Mouse (Mus musculus): ENCODE data around the gene Kars. TPM values are rescaled to one million over a fixed set of nuclear protein-coding genes. Genes with fewer than 3 reads are reported as not detected.

The Kars gene
- total RNA-seq (2021) (100 to 1,000 TPM; 100 to 111 TPM), polyA plus RNA-seq (2012; rRNA removed) (46.0 and 67.2 TPM in 2 replicates)
- long read RNA-seq, transcript Kars-201 (14 exons, 2,008 nt): major isoform, 38 of 75 reads
- long read RNA-seq, transcript Kars-202 (15 exons, 2,131 nt): minor isoform, 15 of 75 reads
- long read RNA-seq, partial matches to known transcripts: 19 of 75 reads
- long read RNA-seq, other reads (novel, unspliced or antisense): 2 of 75 reads

DNA sequence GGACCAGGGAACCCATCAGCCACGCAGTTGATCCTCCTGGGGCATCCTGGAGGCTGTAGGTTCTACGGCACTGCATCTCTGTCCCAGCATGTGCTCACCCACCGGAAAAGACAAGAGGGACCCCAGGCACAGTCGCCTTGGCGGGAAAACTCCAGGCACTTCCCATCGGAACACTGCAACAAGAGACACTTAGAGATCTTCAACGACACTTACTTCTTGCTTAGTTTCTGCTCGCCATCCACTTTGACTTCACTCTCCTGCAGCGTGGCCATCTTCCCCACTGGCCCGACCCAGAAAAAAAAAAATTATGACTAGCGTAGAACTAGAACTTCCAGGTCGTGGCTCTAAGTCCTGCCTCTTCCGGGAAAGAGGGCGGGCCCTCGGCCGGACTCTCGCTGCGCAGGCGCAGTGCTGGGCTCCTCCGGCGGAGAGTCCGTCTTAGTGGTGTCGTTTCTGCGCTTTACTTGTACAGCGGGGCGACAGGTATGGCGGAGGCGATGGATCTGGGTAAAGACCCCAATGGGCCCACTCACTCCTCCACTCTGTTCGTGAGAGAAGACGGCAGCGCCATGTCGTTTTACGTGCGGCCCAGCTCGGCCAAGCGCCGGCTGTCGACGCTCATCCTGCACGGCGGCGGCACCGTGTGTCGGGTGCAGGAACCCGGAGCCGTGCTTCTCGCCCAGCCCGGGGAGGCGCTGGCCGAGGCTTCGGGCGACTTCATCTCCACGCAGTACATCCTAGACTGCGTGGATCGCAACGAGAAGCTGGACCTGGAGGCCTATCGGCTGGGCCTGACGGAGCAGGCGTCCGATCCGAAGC lies at the start of gene Kars, which contains the start of gene Terf2ip:
Gene Kars, minus strand, starts transcription at position 327 of the 819 bp plus-strand sequence.
Gene Terf2ip, plus strand, starts transcription at position 402 of the 819 bp plus-strand sequence.
- peak within 1 kb of the TSS; percentile 86 for H3K27ac ChIP-seq
- TF ChIP-seq POLR2A (IDR thresholded peaks at IDR 0.05; ENCODE audit: insufficient read depth, low read depth, low read length) (peak; percentile 95), EP300 (IDR thresholded peaks at IDR 0.05; ENCODE audit: insufficient read depth, low read depth, low read length) (peak; percentile 53; the same call in 1 of the 2 replicates), CTCF (IDR thresholded peaks at IDR 0.05) (no peak)
- under 1% methylated on average over 61 of the region's 61 CpGs for WGBS

DNA sequence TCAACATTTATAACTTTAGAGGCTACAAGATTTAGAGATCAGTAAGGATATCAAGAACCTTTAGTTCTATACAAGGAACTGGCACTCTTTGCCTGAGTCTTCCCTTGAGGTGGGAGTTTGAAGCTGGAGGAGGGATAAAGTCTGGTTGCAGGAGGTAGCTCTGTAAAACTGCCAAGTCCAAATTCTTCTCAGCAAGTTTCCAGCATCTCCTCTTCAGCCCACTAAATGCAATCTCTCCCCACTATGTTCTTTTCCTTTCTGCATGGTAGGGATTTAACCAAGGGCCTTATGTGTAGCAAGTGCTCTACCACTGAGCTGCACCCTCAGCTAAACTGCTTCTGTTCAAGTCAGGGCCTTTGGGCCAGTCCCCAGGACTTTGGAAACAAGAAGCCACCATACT lies 43.3 kb upstream of the Kars start:
- intact Hi-C loops (cut with DNase I): no loop called here
- no peaks in the 10 kb centered on the region for H3K36me3 ChIP-seq (ENCODE audit: control insufficient read depth, insufficient read depth, low read length)

More for the DNA sequence above, at the start of gene Kars, which contains the start of gene Terf2ip:
- intact Hi-C loops (cut with DNase I): loop anchor here (1.0 kb wide), 1 partner anchor 18 kb away; no protein-coding TSS in a partner anchor
- DNase-seq: peak; percentile 95 to 96
- peaks cover 3% of the 10 kb centered on the region; the same call in 1 of the 2 replicates for H3K36me3 ChIP-seq (ENCODE audit: control insufficient read depth, insufficient read depth, low read length)
- peaks cover 5% of the 10 kb centered on the region for H3K4me1 ChIP-seq (ENCODE audit: control insufficient read depth, insufficient read depth, low read length)
- H3K4me3 ChIP-seq: peak within 1 kb of the TSS; percentile 100
- peak within 1 kb of the TSS; percentile 82 for H3K9ac ChIP-seq (ENCODE audit: low read depth, low read length)
- no peaks in the 10 kb centered on the region for H3K27me3 ChIP-seq (ENCODE audit: control insufficient read depth, insufficient read depth, low read length)
- H3K79me2 ChIP-seq (replicated peaks; ENCODE audit: control insufficient read depth, insufficient read depth, low read length): peaks cover 4% of the 10 kb centered on the region

DNA sequence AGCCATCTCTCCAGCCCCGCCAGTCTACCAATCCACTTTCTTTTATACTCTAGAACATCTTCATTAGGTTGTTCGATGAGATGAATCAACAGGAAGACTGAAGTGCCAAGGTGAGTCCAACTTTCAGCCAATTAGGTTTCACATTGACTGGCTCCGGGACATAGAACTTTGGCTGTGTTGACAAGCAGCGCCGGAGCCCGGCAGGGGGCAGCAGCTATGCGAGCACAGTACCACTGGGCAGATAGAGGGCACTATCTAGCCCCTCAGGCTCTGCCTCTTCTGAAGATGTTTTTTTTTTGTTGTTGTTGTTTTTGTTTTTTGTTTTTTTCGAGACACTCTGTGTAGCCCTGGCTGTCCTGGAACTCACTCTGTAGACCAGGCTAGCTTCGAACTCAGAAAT lies 40.4 kb upstream of the Kars start:
- Histone ChIP-seq H3K4me3 (no peak overlapping the region), H3K27me3 (ENCODE audit: control insufficient read depth, insufficient read depth, low read length) (peaks cover 2% of the 10 kb centered on the region; the same call in 1 of the 2 replicates), H3K36me3 (ENCODE audit: control insufficient read depth, insufficient read depth, low read length) (no peaks in the 10 kb centered on the region), H3K9ac (ENCODE audit: low read depth, low read length) (no peak overlapping the region), H3K4me1 (ENCODE audit: control insufficient read depth, insufficient read depth, low read length) (no peaks in the 10 kb centered on the region), H3K79me2 (replicated peaks; ENCODE audit: control insufficient read depth, insufficient read depth, low read length) (no peaks in the 10 kb centered on the region), H3K27ac (no peak overlapping the region)
- DNase-seq: no peak
- intact Hi-C loops (cut with DNase I): no loop called here
- TF ChIP-seq POLR2A (IDR thresholded peaks at IDR 0.05; ENCODE audit: insufficient read depth, low read depth, low read length) (no peak), CTCF (IDR thresholded peaks at IDR 0.05) (no peak; the same call in 1 of the 2 replicates), EP300 (IDR thresholded peaks at IDR 0.05; ENCODE audit: insufficient read depth, low read depth, low read length) (no peak)
- 65% methylated on average over 9 of the region's 9 CpGs for WGBS

More for the DNA sequence above, 43.3 kb upstream of the Kars start:
- Histone ChIP-seq H3K4me3 (no peak overlapping the region), H3K27me3 (ENCODE audit: control insufficient read depth, insufficient read depth, low read length) (peaks cover 3% of the 10 kb centered on the region; the same call in 1 of the 2 replicates), H3K4me1 (ENCODE audit: control insufficient read depth, insufficient read depth, low read length) (no peaks in the 10 kb centered on the region), H3K27ac (no peak overlapping the region), H3K9ac (ENCODE audit: low read depth, low read length) (no peak overlapping the region), H3K79me2 (replicated peaks; ENCODE audit: control insufficient read depth, insufficient read depth, low read length) (no peaks in the 10 kb centered on the region)
- no peak for DNase-seq
- TF ChIP-seq EP300 (IDR thresholded peaks at IDR 0.05; ENCODE audit: insufficient read depth, low read depth, low read length): no peak
- no peak for TF ChIP-seq CTCF (IDR thresholded peaks at IDR 0.05)
- TF ChIP-seq POLR2A (IDR thresholded peaks at IDR 0.05; ENCODE audit: insufficient read depth, low read depth, low read length): no peak

DNA sequence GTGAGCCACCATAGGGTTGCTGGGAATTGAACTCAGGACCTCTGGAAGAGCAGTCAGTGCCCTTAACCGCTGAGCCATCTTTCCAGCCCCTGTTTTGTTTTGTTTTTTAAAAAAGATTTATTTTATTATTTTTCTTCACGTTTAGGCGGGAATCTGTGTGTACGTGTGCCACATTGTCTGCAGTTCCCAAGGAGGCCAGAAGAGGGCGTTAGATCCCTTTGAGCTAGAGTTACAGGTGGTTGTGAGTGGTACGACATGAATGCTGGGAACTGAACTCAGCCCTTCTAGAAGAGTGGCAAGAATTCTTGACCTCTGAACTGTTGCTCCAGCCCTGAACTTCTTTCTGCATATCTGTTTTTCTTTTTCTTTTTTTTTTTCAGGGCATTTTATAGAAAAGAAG lies 38.9 kb upstream of the Kars start:
- intact Hi-C loops (cut with DNase I): loop anchor here (5.0 kb wide), 3 partner anchors 922 to 1582 kb away; no protein-coding TSS in a partner anchor
- Histone ChIP-seq H3K9ac (ENCODE audit: low read depth, low read length) (no peak overlapping the region), H3K27ac (no peak overlapping the region), H3K27me3 (ENCODE audit: control insufficient read depth, insufficient read depth, low read length) (no peaks in the 10 kb centered on the region), H3K79me2 (replicated peaks; ENCODE audit: control insufficient read depth, insufficient read depth, low read length) (no peaks in the 10 kb centered on the region), H3K36me3 (ENCODE audit: control insufficient read depth, insufficient read depth, low read length) (no peaks in the 10 kb centered on the region), H3K4me3 (no peak overlapping the region), H3K4me1 (ENCODE audit: control insufficient read depth, insufficient read depth, low read length) (no peaks in the 10 kb centered on the region)
- DNase-seq: no peak
- TF ChIP-seq CTCF (IDR thresholded peaks at IDR 0.05): 0 out of 2 replicates have a peak, but pooled peaks have one; percentile 8
- TF ChIP-seq POLR2A (IDR thresholded peaks at IDR 0.05; ENCODE audit: insufficient read depth, low read depth, low read length): no peak
- TF ChIP-seq EP300 (IDR thresholded peaks at IDR 0.05; ENCODE audit: insufficient read depth, low read depth, low read length): no peak
- 74% methylated on average over 6 of the region's 6 CpGs for WGBS

DNA sequence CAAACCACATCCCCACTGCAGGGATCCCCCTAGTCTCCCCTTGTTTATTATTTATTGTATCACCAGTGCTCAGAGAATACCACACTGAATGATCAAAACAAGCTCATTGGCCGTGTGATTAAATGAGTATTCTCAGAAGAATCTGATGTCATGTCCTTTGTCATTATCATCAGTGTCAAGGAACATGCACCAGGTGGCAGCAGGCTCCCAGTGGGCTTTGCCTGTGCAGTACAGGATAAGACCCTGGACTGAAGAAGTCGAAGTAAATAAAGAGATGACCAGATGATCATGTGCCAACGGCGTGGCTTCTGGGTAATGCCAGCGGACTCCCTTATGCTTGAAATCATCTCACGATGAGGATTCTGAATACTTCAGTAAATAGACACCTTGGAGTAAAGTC lies 37.2 kb upstream of the Kars start:
- intact Hi-C loops (cut with DNase I): loop anchor here (5.0 kb wide), 3 partner anchors 924 to 1584 kb away; no protein-coding TSS in a partner anchor
- 66% methylated on average over 6 of the region's 6 CpGs for WGBS
- no peaks in the 10 kb centered on the region for H3K36me3 ChIP-seq (ENCODE audit: control insufficient read depth, insufficient read depth, low read length)
- no peaks in the 10 kb centered on the region for H3K79me2 ChIP-seq (replicated peaks; ENCODE audit: control insufficient read depth, insufficient read depth, low read length)
- no peak overlapping the region for H3K27ac ChIP-seq
- no peak overlapping the region for H3K4me3 ChIP-seq
- TF ChIP-seq POLR2A (IDR thresholded peaks at IDR 0.05; ENCODE audit: insufficient read depth, low read depth, low read length) (no peak), CTCF (IDR thresholded peaks at IDR 0.05) (no peak), EP300 (IDR thresholded peaks at IDR 0.05; ENCODE audit: insufficient read depth, low read depth, low read length) (no peak)
- no peak for DNase-seq
- H3K9ac ChIP-seq (ENCODE audit: low read depth, low read length): no peak overlapping the region
- H3K4me1 ChIP-seq (ENCODE audit: control insufficient read depth, insufficient read depth, low read length): no peaks in the 10 kb centered on the region
- H3K27me3 ChIP-seq (ENCODE audit: control insufficient read depth, insufficient read depth, low read length): no peaks in the 10 kb centered on the region

All from heart, adult 2 months (tissue).